Mouse (Mus musculus): ENCODE results near the gene Akirin1.

DNA sequence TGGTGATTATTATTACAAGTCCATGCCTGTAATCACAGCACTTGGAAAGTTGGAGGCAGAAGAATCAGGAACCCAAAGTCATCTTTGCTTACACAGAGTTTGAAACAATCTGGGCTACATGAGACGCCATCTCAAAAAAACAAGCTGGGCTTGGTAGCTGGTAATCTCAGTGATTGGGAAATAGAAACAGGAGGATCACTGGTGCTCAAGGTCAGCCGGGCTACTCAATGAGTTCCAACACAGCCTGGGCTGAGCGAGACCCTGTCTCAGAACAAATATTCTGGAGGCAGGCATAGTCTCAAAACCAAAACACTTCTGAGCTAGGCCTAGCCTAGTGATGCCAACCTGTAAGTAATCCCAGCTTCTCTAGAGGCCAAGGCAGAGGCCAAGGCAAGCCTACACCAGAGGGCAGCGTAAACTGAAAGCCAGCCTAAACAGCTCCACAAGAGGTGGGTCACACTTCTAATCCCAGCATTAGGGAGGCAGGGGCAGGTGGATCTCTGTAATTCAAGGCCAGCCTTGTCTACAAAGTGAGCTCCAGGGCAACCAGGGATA lies 4.8 kb downstream of the Akirin1 start:
- no peak for TF ChIP-seq EP300 (IDR thresholded peaks at IDR 0.05; ENCODE audit: low read depth)
- no peak for TF ChIP-seq CTCF (IDR thresholded peaks at IDR 0.05; ENCODE audit: low read depth)
